Mouse (Mus musculus) neural tube, embryonic 14.5 days (tissue): Measurements from ENCODE around the gene St3gal3. TPM values are rescaled to one million over a fixed set of nuclear protein-coding genes. Genes with fewer than 3 reads are reported as not detected.

ENCODE experiments used
- ATAC-seq: fragments of 200-750 bp; cut with Nextera tagmentation; 2 replicates; pipeline ENCODE4 v1.8.0; 2017; ENCODE audit warnings: low read depth, mild to moderate bottlenecking, moderate TSS enrichment, moderate library complexity
- H3K27ac ChIP-seq: fragments of 300-500 bp; sonication (generic); 2 replicates; pipeline ENCODE4 v1.5.1; 2014; ENCODE audit warnings: low read depth, mild to moderate bottlenecking, control low read depth, low read length, moderate library complexity, mixed read lengths
- H3K27me3 ChIP-seq: fragments of 300-500 bp; sonication (generic); 2 replicates; pipeline ENCODE4 v1.6.1; 2014; ENCODE audit warnings: low read length; ENCODE audit not compliant: control insufficient read depth, insufficient read depth
- H3K36me3 ChIP-seq: fragments of 300-500 bp; sonication (generic); 2 replicates; pipeline ENCODE4 v1.6.1; 2014; ENCODE audit warnings: low read length, mixed read lengths; ENCODE audit not compliant: control insufficient read depth, insufficient read depth
- H3K4me1 ChIP-seq: fragments of 300-500 bp; sonication (generic); 2 replicates; pipeline ENCODE4 v1.6.1; 2014; ENCODE audit warnings: low read length; ENCODE audit not compliant: control insufficient read depth, insufficient read depth
- H3K4me2 ChIP-seq: fragments of 300-500 bp; sonication (generic); 2 replicates; pipeline ENCODE4 v1.6.1; 2014; ENCODE audit warnings: mild to moderate bottlenecking, low read depth, low read length, control low read depth
- H3K4me3 ChIP-seq: fragments of 300-500 bp; sonication (generic); 2 replicates; pipeline ENCODE4 v1.5.1; 2014; ENCODE audit warnings: low read depth, low read length, control low read depth, mixed read lengths
- H3K9ac ChIP-seq: fragments of 300-500 bp; sonication (generic); replicated peaks from 2 replicates; pipeline ENCODE4 v1.6.1; 2014; ENCODE audit warnings: low read depth, mild to moderate bottlenecking, control low read depth, low read length, mixed read lengths
- H3K9me3 ChIP-seq: fragments of 300-500 bp; sonication (generic); 2 replicates; pipeline ENCODE4 v1.6.1; 2016; ENCODE audit warnings: low read length; ENCODE audit not compliant: control insufficient read depth
- WGBS: fragments of 180-500 bp; shearing (Covaris S2); extraction: QIAGEN DNeasy Blood & Tissue Kit; methylation state at CpG from one replicate; pipeline ENCODE4 v1.1.7; 2014; 5-methylcytosine and 5-hydroxymethylcytosine counted together
- polyA plus RNA-seq: library from polyadenylated mRNA; unstranded; fragments of >200 nt; fragmentation: Nextera tagmentation; extraction: Ambion mirVana; gene quantifications from 2 replicates; pipeline ENCODE4 v1.2.1, GENCODE M21; 2014

The St3gal3 gene
- polyA plus RNA-seq, 1 experiment from 2014 or later = 10.6 TPM

DNA sequence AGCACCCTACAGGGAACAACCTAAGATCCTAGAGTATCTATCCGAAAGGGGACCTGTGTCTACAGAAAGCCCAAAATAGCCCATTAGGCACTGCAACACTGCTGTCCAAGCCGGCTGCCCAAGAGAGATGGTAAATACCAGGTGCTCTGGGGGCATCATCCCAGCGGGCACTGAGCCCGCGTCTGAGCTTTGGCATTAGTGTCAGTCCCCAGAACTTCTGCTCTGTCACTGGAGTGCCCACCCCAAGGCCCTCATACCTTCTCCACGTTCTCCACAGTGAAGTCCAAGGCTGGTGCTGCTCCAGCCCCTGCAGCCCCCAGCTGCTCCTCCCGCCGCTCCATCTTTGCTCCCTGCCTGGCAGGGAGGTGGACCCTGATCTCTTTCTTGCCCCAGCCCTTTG is 220.7 kb downstream of the St3gal3 start:
- Histone ChIP-seq H3K4me2 (peak overlapping the region; percentile 98), H3K4me1 (peaks cover 48% of the 10 kb centered on the region), H3K27ac (no peak overlapping the region), H3K9me3 (no peaks in the 10 kb centered on the region), H3K4me3 (peak overlapping the region; percentile 84), H3K36me3 (peaks cover 9% of the 10 kb centered on the region; the same call in 1 of the 2 replicates), H3K27me3 (no peaks in the 10 kb centered on the region), H3K9ac (peak overlapping the region; percentile 88)
- no peak for ATAC-seq
- WGBS = 17% methylated on average over 8 of the region's 8 CpGs

DNA sequence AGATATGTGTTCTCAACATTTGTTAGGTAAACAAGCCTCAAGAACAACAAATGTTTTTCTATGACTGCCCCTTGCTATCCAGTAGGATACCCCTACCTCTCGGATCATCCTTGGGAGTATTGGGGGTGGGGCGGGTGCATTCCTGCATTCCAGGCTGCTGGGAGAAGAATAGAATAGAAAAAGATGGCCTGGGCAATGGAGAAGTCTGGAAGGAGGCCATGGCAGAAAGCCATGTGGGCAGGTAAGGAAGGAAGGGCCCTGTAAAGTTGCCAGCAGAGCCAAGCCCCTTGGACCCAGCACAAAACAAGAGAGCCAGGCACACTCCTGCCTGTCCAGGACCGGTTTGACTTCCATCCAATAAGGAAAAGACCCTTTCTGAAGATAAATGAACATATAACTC is 221.3 kb downstream of the St3gal3 start:
- WGBS = 54% methylated on average over 3 of the region's 3 CpGs
- H3K4me1 ChIP-seq = peaks cover 54% of the 10 kb centered on the region

GRCm38 (mm10) chr4:117912685-117913273 is 221.9 kb downstream of the St3gal3 start:
- Histone ChIP-seq H3K9ac (no peak overlapping the region; the same call in 1 of the 2 replicates), H3K4me3 (peak overlapping the region; percentile 84; the same call in 1 of the 2 replicates), H3K4me1 (peaks cover 60% of the 10 kb centered on the region), H3K27ac (no peak overlapping the region), H3K9me3 (no peaks in the 10 kb centered on the region), H3K36me3 (peaks cover 9% of the 10 kb centered on the region; the same call in 1 of the 2 replicates), H3K27me3 (no peaks in the 10 kb centered on the region), H3K4me2 (peak overlapping the region; percentile 98)
- no peak for ATAC-seq
- WGBS = 56% methylated on average over 7 of the region's 7 CpGs

More for the DNA sequence above, 221.3 kb downstream of the St3gal3 start:
- Histone ChIP-seq H3K4me3 (peak overlapping the region; percentile 84), H3K27ac (no peak overlapping the region), H3K4me2 (peak overlapping the region; percentile 98), H3K9me3 (no peaks in the 10 kb centered on the region), H3K9ac (peak overlapping the region; percentile 88; the same call in 1 of the 2 replicates), H3K27me3 (no peaks in the 10 kb centered on the region), H3K36me3 (peaks cover 9% of the 10 kb centered on the region; the same call in 1 of the 2 replicates)
- ATAC-seq = no peak

- Histone ChIP-seq H3K9ac (no peak overlapping the region), H3K4me3 (no peak overlapping the region), H3K9me3 (no peaks in the 10 kb centered on the region), H3K27me3 (no peaks in the 10 kb centered on the region), H3K36me3 (peaks cover 9% of the 10 kb centered on the region; the same call in 1 of the 2 replicates), H3K4me2 (peak overlapping the region; percentile 98; the same call in 1 of the 2 replicates), H3K27ac (no peak overlapping the region), H3K4me1 (peaks cover 60% of the 10 kb centered on the region)
- WGBS = 86% methylated on average over 13 of the region's 13 CpGs
- ATAC-seq = no peak
These were observed 222.6 kb downstream of the St3gal3 start for GRCm38 (mm10) chr4:117912131-117912561.

GRCm38 (mm10) chr4:117908834-117909453 is 225.8 kb downstream of the St3gal3 start:
- H3K27me3 ChIP-seq = no peaks in the 10 kb centered on the region
- H3K9me3 ChIP-seq = no peaks in the 10 kb centered on the region
- peak overlapping the region; percentile 49 for H3K27ac ChIP-seq
- WGBS = 44% methylated on average over 8 of the region's 8 CpGs
- H3K9ac ChIP-seq = 0 out of 2 replicates have a peak overlapping the region, but pooled peaks have one; percentile 25
- H3K4me1 ChIP-seq = peaks cover 52% of the 10 kb centered on the region
- H3K36me3 ChIP-seq = peaks cover 20% of the 10 kb centered on the region
- H3K4me2 ChIP-seq = peak overlapping the region; percentile 35
- peak overlapping the region; percentile 17 for H3K4me3 ChIP-seq
- ATAC-seq = peak; percentile 86

DNA sequence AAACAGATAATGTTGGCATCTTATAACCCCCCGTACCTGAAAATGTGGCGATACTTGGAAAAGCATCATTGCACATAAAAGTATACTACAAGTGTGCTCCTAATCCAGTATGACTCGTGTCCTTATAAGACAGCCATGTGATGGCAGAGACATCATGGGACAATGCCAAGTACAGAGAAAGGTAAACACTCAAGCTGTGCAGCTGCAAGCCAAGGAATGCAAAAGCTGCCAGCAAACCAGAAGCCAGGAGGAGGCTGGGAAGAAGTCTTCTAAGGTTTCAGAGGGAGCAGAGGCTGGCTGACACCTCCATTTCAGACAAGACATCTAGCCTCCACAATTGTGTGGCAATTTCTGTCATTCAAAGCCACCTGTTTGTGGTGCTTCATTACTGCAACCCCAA is 228.5 kb downstream of the St3gal3 start:
- Histone ChIP-seq H3K4me2 (no peak overlapping the region), H3K9ac (no peak overlapping the region), H3K27me3 (no peaks in the 10 kb centered on the region), H3K4me3 (no peak overlapping the region), H3K27ac (no peak overlapping the region), H3K36me3 (peaks cover 35% of the 10 kb centered on the region), H3K4me1 (peaks cover 25% of the 10 kb centered on the region), H3K9me3 (no peaks in the 10 kb centered on the region)
- ATAC-seq = no peak
- WGBS = 89% methylated on average over 3 of the region's 3 CpGs

DNA sequence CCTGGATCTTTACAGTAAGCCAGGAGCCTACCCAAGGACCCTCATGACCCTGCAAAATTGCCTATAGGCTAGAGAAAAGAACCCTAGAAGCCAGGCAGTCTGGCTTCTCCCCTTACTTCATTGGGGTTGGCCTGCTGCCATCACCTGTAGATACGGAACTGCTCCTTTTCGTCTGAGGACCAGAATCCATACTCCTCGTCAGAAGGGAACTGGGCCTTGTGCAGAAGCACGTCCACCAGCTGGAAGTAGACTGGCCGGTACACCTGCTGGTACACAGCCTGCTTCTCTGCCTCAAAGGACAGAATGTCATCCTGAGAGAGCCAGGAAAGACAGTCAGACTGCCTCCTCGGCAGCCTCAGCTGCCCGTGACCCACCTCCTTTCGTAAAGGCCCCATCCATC is 230.0 kb downstream of the St3gal3 start:
- no peak overlapping the region for H3K27ac ChIP-seq
- no peak overlapping the region for H3K9ac ChIP-seq
- H3K36me3 ChIP-seq = peaks cover 46% of the 10 kb centered on the region
- H3K27me3 ChIP-seq = no peaks in the 10 kb centered on the region
- no peaks in the 10 kb centered on the region for H3K9me3 ChIP-seq
- ATAC-seq = no peak
- H3K4me1 ChIP-seq = peaks cover 19% of the 10 kb centered on the region
- 94% methylated on average over 8 of the region's 8 CpGs for WGBS
- H3K4me2 ChIP-seq = no peak overlapping the region
- no peak overlapping the region for H3K4me3 ChIP-seq

DNA sequence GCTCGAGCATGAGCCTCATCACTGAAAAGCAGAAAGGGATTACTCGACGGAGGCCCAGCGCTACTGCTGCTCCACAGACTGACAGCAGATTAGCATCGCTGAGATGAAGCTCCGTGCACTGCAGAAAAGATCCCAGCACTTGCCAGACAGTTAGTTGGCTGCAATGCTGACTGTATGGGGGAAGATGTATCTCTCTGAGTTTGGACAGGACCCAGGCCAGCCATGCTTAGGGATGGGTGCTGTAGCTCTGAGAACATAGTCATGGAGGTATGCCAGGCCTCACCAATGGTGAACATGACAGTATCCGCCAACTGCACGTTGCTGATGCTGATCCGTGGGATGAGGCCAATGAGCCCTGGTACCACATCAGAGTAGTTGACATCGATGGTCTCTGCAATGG is 230.6 kb downstream of the St3gal3 start:
- Histone ChIP-seq H3K27me3 (no peaks in the 10 kb centered on the region), H3K36me3 (peaks cover 52% of the 10 kb centered on the region), H3K4me1 (peaks cover 12% of the 10 kb centered on the region), H3K27ac (no peak overlapping the region), H3K9me3 (no peaks in the 10 kb centered on the region), H3K4me3 (no peak overlapping the region), H3K9ac (no peak overlapping the region), H3K4me2 (no peak overlapping the region)
- WGBS = 94% methylated on average over 10 of the region's 10 CpGs
- no peak for ATAC-seq

GRCm38 (mm10) chr4:117898111-117898510 is 236.6 kb downstream of the St3gal3 start:
- Histone ChIP-seq H3K36me3 (peaks cover 65% of the 10 kb centered on the region), H3K9ac (no peak overlapping the region), H3K27me3 (no peaks in the 10 kb centered on the region), H3K4me2 (no peak overlapping the region), H3K4me3 (no peak overlapping the region), H3K27ac (no peak overlapping the region), H3K9me3 (no peaks in the 10 kb centered on the region), H3K4me1 (no peaks in the 10 kb centered on the region)
- 90% methylated on average over 3 of the region's 3 CpGs for WGBS
- no peak for ATAC-seq
